Mouse (Mus musculus) embryonic facial prominence, embryonic 14.5 days (tissue): ENCODE results near the gene Tlk2. TPM values are rescaled to one million over a fixed set of nuclear protein-coding genes. Genes with fewer than 3 reads are reported as not detected.

Experiments
- ATAC-seq: fragments of 200-750 bp; cut with Nextera tagmentation; 2 replicates; pipeline ENCODE4 v1.8.0; 2017; ENCODE audit warnings: low read depth, moderate number of reproducible peaks, moderate TSS enrichment
- DNase-seq: peaks from one replicate; pipeline ENCODE4 v3.0.0-alpha.2; 2015; ENCODE audit warnings: low spot score
- H3K27ac ChIP-seq: fragments of 300-500 bp; sonication (generic); replicated peaks from 2 replicates; pipeline ENCODE4 v1.5.1; 2014; ENCODE audit warnings: low read depth, mild to moderate bottlenecking, low read length, moderate library complexity
- H3K27me3 ChIP-seq: fragments of 300-500 bp; sonication (generic); replicated peaks from 2 replicates; pipeline ENCODE4 v1.6.1; 2014; ENCODE audit warnings: low read length; ENCODE audit not compliant: control insufficient read depth, insufficient read depth
- H3K36me3 ChIP-seq: fragments of 300-500 bp; sonication (generic); 2 replicates; pipeline ENCODE4 v1.6.1; 2014; ENCODE audit warnings: low read length, mixed read lengths; ENCODE audit not compliant: control insufficient read depth, insufficient read depth
- H3K4me1 ChIP-seq: fragments of 300-500 bp; sonication (generic); 2 replicates; pipeline ENCODE4 v1.6.1; 2014; ENCODE audit warnings: antibody characterized with exemption, low read length; ENCODE audit not compliant: control insufficient read depth, insufficient read depth
- H3K4me2 ChIP-seq: fragments of 300-500 bp; sonication (generic); 2 replicates; pipeline ENCODE4 v1.6.1; 2014; ENCODE audit warnings: low read depth, mild to moderate bottlenecking, low read length, moderate library complexity, mixed read lengths
- H3K4me3 ChIP-seq: fragments of 300-500 bp; sonication (generic); 2 replicates; pipeline ENCODE4 v1.5.1; 2014; ENCODE audit warnings: low read depth, mild to moderate bottlenecking, low read length
- H3K9ac ChIP-seq: fragments of 300-500 bp; sonication (generic); 2 replicates; pipeline ENCODE4 v1.6.1; 2014; ENCODE audit warnings: low read depth, mild to moderate bottlenecking, low read length, moderate library complexity, mixed read lengths
- H3K9me3 ChIP-seq: fragments of 300-500 bp; sonication (generic); 2 replicates; pipeline ENCODE4 v1.6.1; 2016; ENCODE audit warnings: low read length; ENCODE audit not compliant: control insufficient read depth
- WGBS: fragments of 180-500 bp; shearing (Covaris S2); extraction: QIAGEN DNeasy Blood & Tissue Kit; methylation state at CpG from one replicate; pipeline ENCODE4 v1.1.7; 2014; 5-methylcytosine and 5-hydroxymethylcytosine counted together
- polyA plus RNA-seq: library from polyadenylated mRNA; unstranded; fragments of >200 nt; fragmentation: Nextera tagmentation; extraction: Ambion mirVana; gene quantifications from 2 replicates; pipeline ENCODE4 v1.2.1, GENCODE M21; 2014

Tlk2 gene
- polyA plus RNA-seq, 1 experiment from 2014 or later = 26.3 TPM

- no peak for DNase-seq
- Histone ChIP-seq H3K36me3 (no peaks in the 10 kb centered on the region), H3K27me3 (no peaks in the 10 kb centered on the region), H3K4me2 (no peak within 1 kb of the TSS), H3K9ac (no peak within 1 kb of the TSS), H3K9me3 (no peaks in the 10 kb centered on the region), H3K4me1 (no peaks in the 10 kb centered on the region), H3K27ac (no peak within 1 kb of the TSS), H3K4me3 (no peak within 1 kb of the TSS)
- 68% methylated on average over 3 of the region's 3 CpGs for WGBS
- ATAC-seq = no peak
Measured at GRCm38 (mm10) chr11:105146593-105146992, 32.0 kb upstream of the Tlk2 start, which contains the start of gene Gm10842. Gene Gm10842, plus strand, starts transcription at chr11:105146893.

GRCm38 (mm10) chr11:105149353-105149752 lies 29.3 kb upstream of the Tlk2 start:
- Histone ChIP-seq H3K27ac (no peak overlapping the region), H3K9me3 (no peaks in the 10 kb centered on the region), H3K4me2 (no peak overlapping the region), H3K4me3 (no peak overlapping the region), H3K9ac (no peak overlapping the region), H3K27me3 (no peaks in the 10 kb centered on the region), H3K36me3 (no peaks in the 10 kb centered on the region), H3K4me1 (peaks cover 6% of the 10 kb centered on the region)
- ATAC-seq = no peak
- no peak for DNase-seq
- 65% methylated on average over 3 of the region's 3 CpGs for WGBS

- Histone ChIP-seq H3K27me3 (no peaks in the 10 kb centered on the region), H3K4me2 (no peak overlapping the region), H3K9me3 (no peaks in the 10 kb centered on the region), H3K36me3 (no peaks in the 10 kb centered on the region), H3K27ac (no peak overlapping the region), H3K9ac (no peak overlapping the region), H3K4me1 (peaks cover 6% of the 10 kb centered on the region), H3K4me3 (no peak overlapping the region)
- WGBS = 100% methylated on average over 1 of the region's 1 CpGs
- DNase-seq (no peak), ATAC-seq (no peak)
Measured at GRCm38 (mm10) chr11:105149766-105150165, 28.8 kb upstream of the Tlk2 start.

- no peaks in the 10 kb centered on the region for H3K9me3 ChIP-seq
- no peak overlapping the region for H3K4me3 ChIP-seq
- no peak overlapping the region for H3K4me2 ChIP-seq
- H3K36me3 ChIP-seq = no peaks in the 10 kb centered on the region
- no peaks in the 10 kb centered on the region for H3K27me3 ChIP-seq
- H3K27ac ChIP-seq = no peak overlapping the region
- H3K9ac ChIP-seq = no peak overlapping the region
- no peak for DNase-seq
- H3K4me1 ChIP-seq = peaks cover 6% of the 10 kb centered on the region
- 60% methylated on average over 4 of the region's 4 CpGs for WGBS
- no peak for ATAC-seq
Measured at GRCm38 (mm10) chr11:105150691-105151090, 27.9 kb upstream of the Tlk2 start.

- peaks cover 6% of the 10 kb centered on the region for H3K4me1 ChIP-seq
- 23% methylated on average over 17 of the region's 19 CpGs for WGBS
- H3K4me3 ChIP-seq = no peak overlapping the region
- H3K9me3 ChIP-seq = no peaks in the 10 kb centered on the region
- no peak overlapping the region for H3K27ac ChIP-seq
- peak; percentile 31 for DNase-seq
- H3K9ac ChIP-seq = no peak overlapping the region
- peak overlapping the region; percentile 18; the same call in 1 of the 2 replicates for H3K4me2 ChIP-seq
- H3K27me3 ChIP-seq = no peaks in the 10 kb centered on the region
- ATAC-seq = peak; percentile 65; the same call in 1 of the 2 replicates
- no peaks in the 10 kb centered on the region for H3K36me3 ChIP-seq
Measured at GRCm38 (mm10) chr11:105151226-105152016, 27.2 kb upstream of the Tlk2 start.

GRCm38 (mm10) chr11:105152017-105152300 lies 26.6 kb upstream of the Tlk2 start:
- no CpG with 5 or more reads among the region's 4 CpGs for WGBS
- H3K36me3 ChIP-seq = no peaks in the 10 kb centered on the region
- peaks cover 6% of the 10 kb centered on the region for H3K4me1 ChIP-seq
- H3K9ac ChIP-seq = no peak overlapping the region
- DNase-seq (no peak), ATAC-seq (no peak)
- no peaks in the 10 kb centered on the region for H3K27me3 ChIP-seq
- H3K27ac ChIP-seq = no peak overlapping the region
- H3K4me3 ChIP-seq = no peak overlapping the region
- no peak overlapping the region for H3K4me2 ChIP-seq
- no peaks in the 10 kb centered on the region for H3K9me3 ChIP-seq

- no peak overlapping the region for H3K9ac ChIP-seq
- peaks cover 6% of the 10 kb centered on the region for H3K4me1 ChIP-seq
- 60% methylated on average over 11 of the region's 11 CpGs for WGBS
- no peak overlapping the region for H3K27ac ChIP-seq
- H3K4me2 ChIP-seq = no peak overlapping the region
- H3K27me3 ChIP-seq = no peaks in the 10 kb centered on the region
- DNase-seq = no peak
- H3K4me3 ChIP-seq = no peak overlapping the region
- no peak for ATAC-seq
- H3K36me3 ChIP-seq = no peaks in the 10 kb centered on the region
- no peaks in the 10 kb centered on the region for H3K9me3 ChIP-seq
Measured at GRCm38 (mm10) chr11:105152357-105152899, 26.2 kb upstream of the Tlk2 start.

- peaks cover 6% of the 10 kb centered on the region for H3K4me1 ChIP-seq
- WGBS = 10% methylated on average over 12 of the region's 12 CpGs
- no peaks in the 10 kb centered on the region for H3K27me3 ChIP-seq
- peak; percentile 77 for ATAC-seq
- peak; percentile 38 for DNase-seq
- H3K36me3 ChIP-seq = no peaks in the 10 kb centered on the region
- no peak overlapping the region for H3K4me3 ChIP-seq
- H3K9me3 ChIP-seq = no peaks in the 10 kb centered on the region
- no peak overlapping the region for H3K27ac ChIP-seq
- H3K4me2 ChIP-seq = no peak overlapping the region
- H3K9ac ChIP-seq = no peak overlapping the region
Measured at GRCm38 (mm10) chr11:105153068-105153833, 25.4 kb upstream of the Tlk2 start.
